ENCODE assay signal across 8 mouse cellular contexts in the genomic region with DNA sequence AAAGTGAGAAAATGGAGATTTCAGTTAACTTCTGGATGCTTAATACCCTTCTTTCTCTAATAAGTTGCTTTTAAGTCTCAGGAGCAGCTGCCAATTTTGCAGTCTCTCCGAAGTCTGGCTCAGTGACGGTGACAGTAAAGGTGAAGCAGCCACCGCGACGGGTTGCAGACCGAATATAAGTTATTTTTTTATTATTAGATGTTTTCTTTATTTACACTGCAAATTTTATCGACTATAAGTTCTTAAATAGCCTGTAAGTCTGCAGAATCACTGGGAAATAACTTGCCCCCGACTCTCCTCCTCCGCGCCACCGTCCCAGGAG. TPM values are rescaled to one million over a fixed set of nuclear protein-coding genes. Genes with fewer than 3 reads are reported as not detected.
A peak's percentile ranks its signal among the peaks of the same experiment; 100 is the strongest.
DNase-seq lines count a peak whose midpoint lies in the region; ATAC-seq and TF ChIP-seq lines count a peak whose summit lies in the region.

No protein-coding gene starts in this region.

- peak overlapping the region; percentile 58 for H3K4me3 ChIP-seq in cerebellum, adult 2 months (replicated peaks; ENCODE audit: insufficient read depth, low read depth, low read length)
- peak overlapping the region; percentile 92 for H3K4me3 ChIP-seq in spleen, adult 2 months (ENCODE audit: extremely low read depth, insufficient read depth, insufficient read length)
- H3K4me3 ChIP-seq in limb, embryonic 14.5 days (replicated peaks; ENCODE audit: low read length): peak overlapping the region; percentile 84
- H3K4me3 ChIP-seq in stomach, embryonic 15.5 days (replicated peaks): peak overlapping the region; percentile 89

- H3K4me1 ChIP-seq in cerebellum, adult 2 months (ENCODE audit: control insufficient read depth, insufficient read depth, low read length): peaks cover 4% of the 10 kb centered on the region
- peaks cover 4% of the 10 kb centered on the region; the same call in 1 of the 2 replicates for H3K4me1 ChIP-seq in spleen, adult 2 months (ENCODE audit: control insufficient read depth, insufficient read depth, insufficient read length)
- peaks cover 5% of the 10 kb centered on the region; the same call in 1 of the 2 replicates for H3K4me1 ChIP-seq in limb, embryonic 14.5 days (ENCODE audit: control insufficient read depth, insufficient read depth, low read length)
- 0 out of 2 replicates have a peak, but pooled peaks cover 3% of the 10 kb centered on the region for H3K4me1 ChIP-seq in stomach, embryonic 15.5 days

- peak overlapping the region; percentile 98 for H3K9ac ChIP-seq in limb, embryonic 14.5 days (ENCODE audit: low read depth, low read length, severe bottlenecking)
- H3K9ac ChIP-seq in stomach, embryonic 15.5 days: peak overlapping the region; percentile 9; the same call in 1 of the 2 replicates

- no peak for TF ChIP-seq POLR2A in cerebellum, adult 2 months (IDR thresholded peaks at IDR 0.05; ENCODE audit: borderline replicate concordance, insufficient read depth, low read length)
- TF ChIP-seq POLR2A in spleen, adult 2 months (IDR thresholded peaks at IDR 0.05; ENCODE audit: low read depth, low read length): no peak
- no peak for TF ChIP-seq POLR2A in limb, embryonic 14.5 days (IDR thresholded peaks at IDR 0.05; ENCODE audit: borderline replicate concordance, extremely low read depth, insufficient read depth, insufficient read length)

- no peak for TF ChIP-seq CTCF in cerebellum, adult 2 months (IDR thresholded peaks at IDR 0.05; ENCODE audit: borderline replicate concordance, insufficient read depth, low read depth, low read length)
- TF ChIP-seq CTCF in spleen, adult 2 months (IDR thresholded peaks at IDR 0.05; ENCODE audit: extremely low read depth, insufficient read depth, insufficient read length, insufficient replicate concordance): no peak

- DNase-seq in cerebellum, adult 2 months: no peak
- no peak for DNase-seq in cerebellum, adult 18-20 months
- no peak for DNase-seq in spleen, adult 2 months (ENCODE audit: low read depth in 1 of 2, low spot score in 2 of 2)
- DNase-seq in spleen, adult 18-20 months: no peak
- DNase-seq in limb, embryonic 14.5 days (ENCODE audit: low spot score): no peak
- DNase-seq in left cerebral cortex, postnatal 10 days (ENCODE audit: extremely low spot score in 1 of 2, low spot score in 2 of 2): no peak
- no peak for DNase-seq in urinary bladder, postnatal 25 days (ENCODE audit: low spot score)

- under 1% methylated on average over 11 of the region's 11 CpGs for WGBS in cerebellum, adult 2 months
- WGBS in spleen, adult 2 months: under 1% methylated on average over 11 of the region's 11 CpGs
- 2% methylated on average over 11 of the region's 11 CpGs for WGBS in limb, embryonic 14.5 days
- WGBS in stomach, embryonic 15.5 days: 1% methylated on average over 11 of the region's 11 CpGs

- peak overlapping the region; percentile 71 for H3K4me2 ChIP-seq in limb, embryonic 14.5 days (replicated peaks; ENCODE audit: low read depth, low read length, severe bottlenecking)
- peak overlapping the region; percentile 80 for H3K4me2 ChIP-seq in stomach, embryonic 15.5 days

- no peaks in the 10 kb centered on the region for H3K27me3 ChIP-seq in cerebellum, adult 2 months (ENCODE audit: control insufficient read depth, insufficient read depth, low read length)
- no peaks in the 10 kb centered on the region for H3K27me3 ChIP-seq in spleen, adult 2 months (ENCODE audit: control insufficient read depth, insufficient read depth, low read length)
- H3K27me3 ChIP-seq in limb, embryonic 14.5 days (ENCODE audit: control insufficient read depth, insufficient read depth, low read length): no peaks in the 10 kb centered on the region
- no peaks in the 10 kb centered on the region for H3K27me3 ChIP-seq in stomach, embryonic 15.5 days (replicated peaks)

- no peak overlapping the region for H3K27ac ChIP-seq in cerebellum, adult 2 months (ENCODE audit: insufficient read depth, low read length)
- H3K27ac ChIP-seq in spleen, adult 2 months (ENCODE audit: insufficient read depth, low read length): peak overlapping the region; percentile 32; the same call in 1 of the 2 replicates
- 0 out of 2 replicates have a peak overlapping the region, but pooled peaks have one; percentile 100 for H3K27ac ChIP-seq in limb, embryonic 14.5 days (replicated peaks; ENCODE audit: low read depth, low read length)
- H3K27ac ChIP-seq in stomach, embryonic 15.5 days: peak overlapping the region; percentile 100; the same call in 1 of the 2 replicates

- H3K9me3 ChIP-seq in limb, embryonic 14.5 days (ENCODE audit: control insufficient read depth, low read length): no peaks in the 10 kb centered on the region
- no peaks in the 10 kb centered on the region for H3K9me3 ChIP-seq in stomach, embryonic 15.5 days

- H3K36me3 ChIP-seq in spleen, adult 2 months (ENCODE audit: control insufficient read depth, insufficient read depth, low read length): no peaks in the 10 kb centered on the region
- no peaks in the 10 kb centered on the region for H3K36me3 ChIP-seq in limb, embryonic 14.5 days (ENCODE audit: control insufficient read depth, insufficient read depth, low read length)
- H3K36me3 ChIP-seq in stomach, embryonic 15.5 days: no peaks in the 10 kb centered on the region

- intact Hi-C loops in left cerebral cortex, postnatal 10 days (cut with DNase I): no loop called here

- ATAC-seq in limb, embryonic 14.5 days (ENCODE audit: low FRiP score, low read depth): no peak
- no peak for ATAC-seq in stomach, embryonic 15.5 days (ENCODE audit: insufficient read depth, low FRiP score, low read depth)

RNA-seq across cellular contexts. Expression of a gene that starts 1.0 kb away (rescaled TPM):
- polyA plus RNA-seq in cerebellum, adult 2 months (2012; rRNA removed): 19.8 and 21.9 TPM in 2 replicates
- polyA plus RNA-seq in spleen, adult 2 months (2012; rRNA removed): 0.73 and 1.2 TPM in 2 replicates
- polyA plus RNA-seq in limb, embryonic 14.5 days (2012; rRNA removed): 28.2 and 37.3 TPM in 2 replicates
- polyA plus RNA-seq in limb, embryonic 14.5 days (2014; fragmentation: Nextera tagmentation; extraction: Ambion mirVana): 39.1 and 44.6 TPM in 2 replicates
- polyA plus RNA-seq in stomach, embryonic 15.5 days (2015; fragmentation: Nextera tagmentation; extraction: Ambion mirVana): 24.2 and 26.1 TPM in 2 replicates
- total RNA-seq in left cerebral cortex, postnatal 10 days (2021): 10 to 100 TPM; 28.2 to 35.1 TPM
